ENCODE assay signal across 9 mouse cellular contexts in genomic region chr8:121083936-121084209, GRCm38 (mm10). TPM values are rescaled to one million over a fixed set of nuclear protein-coding genes. Genes with fewer than 3 reads are reported as not detected.
DNase-seq lines count a peak whose midpoint lies in the region; ATAC-seq and TF ChIP-seq lines count a peak whose summit lies in the region.
"Had no signal": no experiment of that assay in that cellular context is flagged by ENCODE, and none has a peak within 500 bp of the region (broad histone marks: within the 10 kb centered on the region; RNA-seq: fewer than 3 reads in every experiment).

No protein-coding gene starts in this region.

- H3K4me2 ChIP-seq in hindbrain, embryonic 13.5 days: peak overlapping the region; percentile 57
- peak overlapping the region; percentile 69 for H3K4me2 ChIP-seq in midbrain, embryonic 12.5 days (replicated peaks)

- WGBS in kidney, adult 2 months: 2% methylated on average over 13 of the region's 27 CpGs
- under 1% methylated on average over 26 of the region's 27 CpGs for WGBS in embryonic facial prominence, embryonic 10.5 days
- 0% methylated on average over 8 of the region's 27 CpGs for WGBS in hindbrain, embryonic 13.5 days
- WGBS in midbrain, embryonic 12.5 days: 0% methylated on average over 9 of the region's 27 CpGs

- peak overlapping the region; percentile 83 for H3K4me3 ChIP-seq in kidney, adult 2 months (ENCODE audit: insufficient read depth, low read depth, low read length)
- H3K4me3 ChIP-seq in embryonic facial prominence, embryonic 10.5 days: peak overlapping the region; percentile 70
- H3K4me3 ChIP-seq in hindbrain, embryonic 13.5 days: peak overlapping the region; percentile 36
- peak overlapping the region; percentile 46 for H3K4me3 ChIP-seq in midbrain, embryonic 12.5 days

- peaks cover 12% of the 10 kb centered on the region; the same call in 1 of the 2 replicates for H3K27me3 ChIP-seq in kidney, adult 2 months (replicated peaks; ENCODE audit: control insufficient read depth, insufficient read depth, low read length)
- H3K27me3 ChIP-seq in embryonic facial prominence, embryonic 10.5 days (replicated peaks; ENCODE audit: low read depth, poor library complexity, severe bottlenecking): peaks cover 100% of the 10 kb centered on the region
- H3K27me3 ChIP-seq in hindbrain, embryonic 13.5 days: peaks cover 98% of the 10 kb centered on the region
- peaks cover 99% of the 10 kb centered on the region for H3K27me3 ChIP-seq in midbrain, embryonic 12.5 days

- ATAC-seq in hindbrain, embryonic 13.5 days (ENCODE audit: low FRiP score): no peak
- ATAC-seq in midbrain, embryonic 12.5 days (ENCODE audit: low FRiP score, low read depth): no peak

- no peak for TF ChIP-seq POLR2A in kidney, adult 2 months (IDR thresholded peaks at IDR 0.05; ENCODE audit: low read depth, low read length)

- no peaks in the 10 kb centered on the region for H3K4me1 ChIP-seq in kidney, adult 2 months (ENCODE audit: control insufficient read depth, insufficient read depth, low read length)
- peaks cover 61% of the 10 kb centered on the region for H3K4me1 ChIP-seq in embryonic facial prominence, embryonic 10.5 days
- H3K4me1 ChIP-seq in hindbrain, embryonic 13.5 days (replicated peaks): peaks cover 25% of the 10 kb centered on the region
- peaks cover 28% of the 10 kb centered on the region for H3K4me1 ChIP-seq in midbrain, embryonic 12.5 days

- H3K9me3 ChIP-seq in embryonic facial prominence, embryonic 10.5 days: no peaks in the 10 kb centered on the region
- H3K9me3 ChIP-seq in hindbrain, embryonic 13.5 days: no peaks in the 10 kb centered on the region
- no peaks in the 10 kb centered on the region for H3K9me3 ChIP-seq in midbrain, embryonic 12.5 days

- no peak overlapping the region for H3K27ac ChIP-seq in kidney, adult 2 months (ENCODE audit: insufficient read depth, low read depth, low read length)
- H3K27ac ChIP-seq in embryonic facial prominence, embryonic 10.5 days (replicated peaks): peak overlapping the region; percentile 86
- H3K27ac ChIP-seq in hindbrain, embryonic 13.5 days: no peak overlapping the region
- H3K27ac ChIP-seq in midbrain, embryonic 12.5 days (replicated peaks): no peak overlapping the region

- TF ChIP-seq CTCF in kidney, adult 2 months (conservative IDR thresholded peaks at IDR 0.05; ENCODE audit: insufficient read depth, insufficient read length, low read depth, low read length): no peak

- no peak for DNase-seq in kidney, adult 2 months
- DNase-seq in kidney, postnatal 36 days: no peak
- DNase-seq in embryonic facial prominence, embryonic 10.5 days (ENCODE audit: low spot score): no peak
- no peak for DNase-seq in ovary, postnatal 36 days (ENCODE audit: low spot score)
- no peak for DNase-seq in natural killer cell, adult 2 months (ENCODE audit: low spot score in 2 of 2)
- no peak for DNase-seq in spleen, adult 18-20 months
- DNase-seq: cerebellum, adult 11 months had no signal

- H3K9ac ChIP-seq in hindbrain, embryonic 13.5 days: no peak overlapping the region
- H3K9ac ChIP-seq in midbrain, embryonic 12.5 days (replicated peaks): no peak overlapping the region; the same call in 1 of the 2 replicates

- H3K36me3 ChIP-seq in kidney, adult 2 months (ENCODE audit: control insufficient read depth, insufficient read depth, low read length): no peaks in the 10 kb centered on the region
- H3K36me3 ChIP-seq in embryonic facial prominence, embryonic 10.5 days (replicated peaks): 0 out of 2 replicates have a peak, but pooled peaks cover 3% of the 10 kb centered on the region
- H3K36me3 ChIP-seq in hindbrain, embryonic 13.5 days: no peaks in the 10 kb centered on the region
- H3K36me3 ChIP-seq in midbrain, embryonic 12.5 days: no peaks in the 10 kb centered on the region

RNA-seq across cellular contexts. Expression of gene Foxf1, which starts 0.3 kb away (rescaled TPM):
- polyA plus RNA-seq in kidney, adult 2 months (2012; rRNA removed): 0.52 and 0.69 TPM in 2 replicates
- polyA plus RNA-seq in embryonic facial prominence, embryonic 10.5 days (2016; fragmentation: Nextera tagmentation; extraction: Ambion mirVana): 28.8 and 30.1 TPM in 2 replicates
- 0.96 and 1.3 TPM in 2 replicates for polyA plus RNA-seq in hindbrain, embryonic 13.5 days (2015; fragmentation: Nextera tagmentation; extraction: Ambion mirVana)
- 0.24 and 0.33 TPM in 2 replicates for polyA plus RNA-seq in midbrain, embryonic 12.5 days (2016; fragmentation: Nextera tagmentation; extraction: Ambion mirVana)

RNA-seq across cellular contexts. Expression of gene Mthfsd, which starts 24.3 kb away (rescaled TPM):
- polyA plus RNA-seq in kidney, adult 2 months (2012; rRNA removed): 44.3 and 51.4 TPM in 2 replicates
- polyA plus RNA-seq in embryonic facial prominence, embryonic 10.5 days (2016; fragmentation: Nextera tagmentation; extraction: Ambion mirVana): 68.2 and 72.3 TPM in 2 replicates
- polyA plus RNA-seq in hindbrain, embryonic 13.5 days (2015; fragmentation: Nextera tagmentation; extraction: Ambion mirVana): 53.8 and 54.1 TPM in 2 replicates
- polyA plus RNA-seq in midbrain, embryonic 12.5 days (2016; fragmentation: Nextera tagmentation; extraction: Ambion mirVana): 59.6 and 61.4 TPM in 2 replicates

RNA-seq across cellular contexts. Expression of gene Foxc2, which starts 32.1 kb away (rescaled TPM):
- 5.8 and 7.4 TPM in 2 replicates for polyA plus RNA-seq in kidney, adult 2 months (2012; rRNA removed)
- polyA plus RNA-seq in embryonic facial prominence, embryonic 10.5 days (2016; fragmentation: Nextera tagmentation; extraction: Ambion mirVana): 11.7 and 15.2 TPM in 2 replicates
- polyA plus RNA-seq in hindbrain, embryonic 13.5 days (2015; fragmentation: Nextera tagmentation; extraction: Ambion mirVana): 2.8 and 4.1 TPM in 2 replicates
- polyA plus RNA-seq in midbrain, embryonic 12.5 days (2016; fragmentation: Nextera tagmentation; extraction: Ambion mirVana): 6.8 and 17.4 TPM in 2 replicates

RNA-seq across cellular contexts. Expression of gene Foxl1, which starts 43.9 kb away (rescaled TPM):
- 0.75 and 1.2 TPM in 2 replicates for polyA plus RNA-seq in kidney, adult 2 months (2012; rRNA removed)
- 2.8 and 4.6 TPM in 2 replicates for polyA plus RNA-seq in embryonic facial prominence, embryonic 10.5 days (2016; fragmentation: Nextera tagmentation; extraction: Ambion mirVana)
- 0.16 and 0.27 TPM in 2 replicates for polyA plus RNA-seq in hindbrain, embryonic 13.5 days (2015; fragmentation: Nextera tagmentation; extraction: Ambion mirVana)
- 0.46 and 1.3 TPM in 2 replicates for polyA plus RNA-seq in midbrain, embryonic 12.5 days (2016; fragmentation: Nextera tagmentation; extraction: Ambion mirVana)

Comparison
In these comparisons a context has a peak if more than half of its experiments do, and no peak if none do; other contexts are left out.
1. RNA of gene Foxf1, which starts 0.3 kb away (polyA plus RNA-seq): 28.8 to 30.1 TPM in embryonic facial prominence, embryonic 10.5 days; 0.96 to 1.3 TPM in hindbrain, embryonic 13.5 days, 0.52 to 0.69 TPM in kidney, adult 2 months and 0.24 to 0.33 TPM in midbrain, embryonic 12.5 days; every median in the first group is over 10 times any median in the second.
2. Peak in every context shown above with its lines, with median percentiles within 50 percentile points of each other: H3K4me3 ChIP-seq.